Comparison of ENCODE assay signal across 12 mouse cellular contexts in genomic region chr2:17732210-17732609, GRCm38 (mm10). TPM values are rescaled to one million over a fixed set of nuclear protein-coding genes. Genes with fewer than 3 reads are reported as not detected.
DNase-seq lines count a peak whose midpoint lies in the region; ATAC-seq and TF ChIP-seq lines count a peak whose summit lies in the region.
"Had no signal": no experiment of that assay in that cellular context is flagged by ENCODE, and none has a peak within 500 bp of the region (broad histone marks: within the 10 kb centered on the region; RNA-seq: fewer than 3 reads in every experiment).

No protein-coding gene starts in this region.

- no peaks in the 10 kb centered on the region for H3K9me3 ChIP-seq in forebrain, embryonic 16.5 days (ENCODE audit: control insufficient read depth, low read length)
- H3K9me3 ChIP-seq in midbrain, embryonic 15.5 days: no peaks in the 10 kb centered on the region
- H3K9me3 ChIP-seq: embryonic facial prominence, embryonic 15.5 days; neural tube, embryonic 12.5 days had no signal

- no peak overlapping the region for H3K4me3 ChIP-seq in layer of hippocampus, adult 2 months
- H3K4me3 ChIP-seq in forebrain, embryonic 16.5 days (replicated peaks; ENCODE audit: low read length): no peak overlapping the region
- H3K4me3 ChIP-seq in midbrain, embryonic 15.5 days: no peak overlapping the region

- peaks cover 17% of the 10 kb centered on the region for H3K4me1 ChIP-seq in forebrain, embryonic 16.5 days (replicated peaks; ENCODE audit: control insufficient read depth, insufficient read depth, low read length)
- H3K4me1 ChIP-seq in midbrain, embryonic 15.5 days: peaks cover 22% of the 10 kb centered on the region

- peaks cover 7% of the 10 kb centered on the region for H3K27me3 ChIP-seq in forebrain, embryonic 16.5 days (replicated peaks; ENCODE audit: control insufficient read depth, insufficient read depth, low read length)
- H3K27me3 ChIP-seq in midbrain, embryonic 15.5 days (replicated peaks): peaks cover 22% of the 10 kb centered on the region

- no peaks in the 10 kb centered on the region for H3K36me3 ChIP-seq in forebrain, embryonic 16.5 days (ENCODE audit: control insufficient read depth, insufficient read depth)
- no peaks in the 10 kb centered on the region for H3K36me3 ChIP-seq in midbrain, embryonic 15.5 days (replicated peaks)
- H3K36me3 ChIP-seq: embryonic facial prominence, embryonic 15.5 days; neural tube, embryonic 12.5 days had no signal

- TF ChIP-seq CTCF in layer of hippocampus, adult 2 months (conservative IDR thresholded peaks at IDR 0.05): no peak

- H3K27ac ChIP-seq in layer of hippocampus, adult 2 months: peak overlapping the region; percentile 98; the same call in 1 of the 2 replicates
- H3K27ac ChIP-seq in forebrain, embryonic 16.5 days (ENCODE audit: low read length): no peak overlapping the region
- H3K27ac ChIP-seq in midbrain, embryonic 15.5 days: no peak overlapping the region
- H3K27ac ChIP-seq: liver, embryonic 14.5 days; neural tube, embryonic 12.5 days had no signal

- no peak for ATAC-seq in forebrain, embryonic 16.5 days
- no peak for ATAC-seq in midbrain, embryonic 15.5 days (replicated peaks)

- H3K9ac ChIP-seq in forebrain, embryonic 16.5 days (replicated peaks; ENCODE audit: low read depth, low read length): no peak overlapping the region
- H3K9ac ChIP-seq in midbrain, embryonic 15.5 days: no peak overlapping the region
- H3K9ac ChIP-seq: embryonic facial prominence, embryonic 15.5 days; liver, embryonic 14.5 days; neural tube, embryonic 12.5 days had no signal

- 32% methylated on average over 7 of the region's 7 CpGs for WGBS in forebrain, embryonic 16.5 days
- WGBS in midbrain, embryonic 15.5 days: 17% methylated on average over 7 of the region's 7 CpGs

- 0 out of 2 replicates have a peak overlapping the region, but pooled peaks have one; percentile 0 for H3K4me2 ChIP-seq in forebrain, embryonic 16.5 days (ENCODE audit: low read length)
- H3K4me2 ChIP-seq in midbrain, embryonic 15.5 days: peak overlapping the region; percentile 89

- no peak for DNase-seq in layer of hippocampus, adult 2 months (ENCODE audit: low spot score in 2 of 2)
- no peak for DNase-seq in layer of hippocampus, postnatal 25 days (ENCODE audit: extremely low spot score in 1 of 2, low spot score in 1 of 2)
- peak; percentile 18 for DNase-seq in embryo, embryonic 11 days
- no peak for DNase-seq in gastrocnemius, postnatal 4 days (ENCODE audit: low spot score in 2 of 2)
- no peak for DNase-seq in layer of hippocampus, adult 8-10 months (ENCODE audit: low spot score in 2 of 2)
- DNase-seq: gastrocnemius, postnatal 10 days; thymus, postnatal 25 days had no signal

RNA-seq across cellular contexts. Expression of gene Nebl, which starts 0.9 kb away (rescaled TPM):
- total RNA-seq in layer of hippocampus, adult 2 months (2021): 100 to 1,000 TPM; 148 to 159 TPM
- total RNA-seq in layer of hippocampus, postnatal 25 days (2021): 100 to 1,000 TPM; 126 to 150 TPM
- 7.2 and 13.8 TPM in 2 replicates for polyA plus RNA-seq in forebrain, embryonic 16.5 days (2015; fragmentation: Nextera tagmentation; extraction: Ambion mirVana)
- 11.0 and 11.7 TPM in 2 replicates for polyA plus RNA-seq in midbrain, embryonic 15.5 days (2015; fragmentation: Nextera tagmentation; extraction: Ambion mirVana)
- total RNA-seq in gastrocnemius, postnatal 4 days (2021): under 1 TPM; 0.80 to 0.88 TPM
- total RNA-seq in layer of hippocampus, adult 8-10 months (2022): 100 to 1,000 TPM; 128 to 142 (median 137) TPM

Comparison
In these comparisons a context has a peak if more than half of its experiments do, and no peak if none do; other contexts are left out.
1. RNA of gene Nebl, which starts 0.9 kb away (total RNA-seq): 148 to 159 TPM in layer of hippocampus, adult 2 months, 126 to 150 TPM in layer of hippocampus, postnatal 25 days and 128 to 142 TPM in layer of hippocampus, adult 8-10 months; 0.80 to 0.88 TPM in gastrocnemius, postnatal 4 days; every median in the first group is over 10 times any median in the second.